Mouse (Mus musculus) urinary bladder, postnatal 36 days (tissue): ENCODE data around the gene Mvd.

Experiments used
- DNase-seq, 2 experiments: peaks; one replicate each; pipeline ENCODE4 v3.0.0; 2022; ENCODE audit warnings: low spot score in 2 of 2, mixed read lengths in 1 of 2

The Mvd gene

DNA sequence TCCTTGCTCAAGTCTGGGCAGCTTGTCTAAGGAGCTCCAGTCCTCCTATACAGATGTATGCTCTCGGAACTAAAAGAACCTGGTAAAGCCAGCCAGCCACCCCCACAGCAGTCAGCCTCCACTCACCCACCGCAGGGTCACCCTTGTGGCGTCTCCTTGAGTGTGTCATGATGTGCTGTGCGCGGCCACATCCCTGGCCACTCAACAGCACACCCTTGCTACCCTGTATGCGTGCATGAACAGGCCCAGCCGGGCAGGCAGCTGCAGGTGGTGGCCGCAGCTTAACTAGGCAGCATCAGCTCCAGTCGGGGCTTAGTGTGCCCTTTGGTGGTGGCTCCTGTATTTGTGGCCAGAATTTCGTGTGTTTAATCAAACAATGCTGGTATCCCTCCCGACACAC lies 13.9 kb upstream of the Mvd start:
- DNase-seq: peak; percentile 48 to 63

DNA sequence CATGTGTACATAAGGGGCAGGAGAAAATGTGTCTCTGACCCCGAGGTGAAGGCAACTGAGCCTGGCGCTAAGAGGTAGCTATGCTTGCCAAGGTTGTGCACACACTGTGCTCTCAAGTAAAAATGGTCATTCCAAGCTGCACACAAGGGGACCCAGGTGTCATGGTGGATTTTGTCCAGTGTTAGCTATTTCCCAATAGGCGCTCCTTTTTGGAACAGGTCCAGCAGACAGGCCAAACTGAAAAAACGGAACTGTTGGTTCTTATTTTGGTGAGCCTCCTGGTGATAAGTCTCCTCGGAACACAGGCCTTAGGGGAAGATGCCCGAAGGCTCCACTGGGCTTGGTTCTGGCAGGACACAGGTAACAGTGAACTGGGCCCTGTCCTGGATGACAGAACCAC lies 11.2 kb upstream of the Mvd start:
- no peak for DNase-seq

DNA sequence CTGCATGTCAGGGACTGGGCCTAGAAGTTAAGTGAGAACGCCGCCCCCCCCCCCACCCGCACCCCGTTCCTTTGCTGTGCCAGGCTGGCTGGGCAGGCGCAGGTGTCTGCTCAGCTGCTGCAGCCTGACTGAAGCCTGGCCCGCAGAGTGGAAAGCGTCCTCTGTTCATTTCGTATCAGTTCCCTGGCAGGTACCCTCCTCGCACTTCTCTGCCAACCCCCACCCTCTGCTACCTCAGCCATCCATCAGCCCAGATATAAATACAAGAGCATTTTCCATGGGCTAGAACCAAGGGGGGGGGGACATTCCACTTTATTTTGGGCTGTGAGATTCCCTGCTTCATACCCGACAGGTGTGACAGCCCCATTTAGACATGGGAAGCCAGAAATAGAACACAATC lies 8.9 kb upstream of the Mvd start:
- DNase-seq: no peak

- DNase-seq: no peak
Observed at GRCm38 (mm10) chr8:122451161-122451703, 8.0 kb upstream of the Mvd start.

DNA sequence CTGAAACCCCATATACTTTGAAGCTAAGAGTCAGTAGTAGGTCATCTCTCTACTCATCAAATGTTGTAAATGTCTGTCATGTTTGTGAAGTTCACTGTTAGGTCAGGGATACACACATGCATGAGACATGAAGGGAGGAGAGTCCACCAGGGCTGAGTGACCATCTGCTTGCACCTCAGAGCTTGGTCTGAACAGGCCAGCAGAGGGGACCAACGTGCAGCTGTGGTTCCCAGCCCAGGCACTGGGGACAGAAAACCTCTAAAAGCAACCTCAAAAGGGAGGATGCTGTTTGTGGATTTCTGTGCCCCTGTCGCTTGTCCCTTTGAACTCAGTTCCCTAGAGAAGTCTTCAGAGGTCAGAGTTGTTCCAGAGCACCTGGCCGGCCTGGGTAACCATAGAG lies 2.0 kb upstream of the Mvd start:
- no peak for DNase-seq

DNA sequence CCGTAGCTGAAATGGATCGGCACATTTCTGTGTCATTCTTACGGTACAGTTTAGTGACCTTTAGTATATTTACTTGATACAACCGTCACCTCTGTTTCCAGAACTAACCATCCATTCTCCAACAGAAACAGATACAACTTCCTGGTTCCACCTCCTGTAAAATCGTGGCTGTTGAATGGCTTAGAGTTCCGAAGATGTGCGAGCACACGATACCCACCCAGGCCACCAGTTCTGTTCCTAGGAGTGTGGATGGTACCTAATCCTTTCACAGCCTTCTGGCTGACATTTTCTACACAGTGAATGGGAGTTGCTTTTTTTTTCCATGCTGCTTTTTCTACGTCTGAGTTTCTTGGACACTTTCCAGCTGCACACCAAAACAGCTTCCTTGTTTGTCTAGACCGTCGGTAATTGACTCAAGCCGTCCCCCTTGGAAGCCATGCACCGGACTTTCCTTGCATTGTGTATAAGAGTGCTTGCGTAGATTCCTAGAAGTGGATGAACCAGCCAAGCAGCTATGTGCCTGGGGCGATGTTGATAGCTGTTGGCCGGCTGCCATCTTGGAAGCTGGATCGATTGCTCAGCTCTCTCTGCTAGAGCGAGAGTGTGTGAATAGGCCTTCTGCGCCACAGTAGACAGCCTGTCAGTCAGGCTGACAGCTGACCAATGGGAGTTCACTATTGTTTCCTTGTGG lies 981 bp upstream of the Mvd start:
- DNase-seq: peak; percentile 76 to 92

DNA sequence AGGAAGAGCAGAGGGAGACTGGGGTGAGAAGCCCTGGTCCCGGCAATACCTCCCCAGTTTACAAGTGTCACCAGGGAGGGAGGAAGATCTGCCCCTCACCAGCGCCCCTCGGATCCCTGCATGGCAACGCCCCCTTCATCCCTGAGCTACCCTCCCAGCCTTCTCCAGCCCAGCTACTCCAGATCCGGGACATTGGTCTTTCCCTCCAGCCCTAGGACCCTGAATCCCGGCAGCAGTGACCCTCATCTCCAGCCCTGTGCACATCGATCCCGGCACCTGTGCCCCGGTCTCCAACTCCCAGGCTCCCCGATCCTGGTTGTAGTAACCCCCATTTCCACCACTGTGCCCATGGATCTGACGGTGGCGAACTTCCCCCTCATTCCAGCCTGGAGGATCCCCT lies 441 bp downstream of the Mvd start:
- DNase-seq: no peak

GRCm38 (mm10) chr8:122442356-122442755 lies 866 bp downstream of the Mvd start:
- no peak for DNase-seq

DNA sequence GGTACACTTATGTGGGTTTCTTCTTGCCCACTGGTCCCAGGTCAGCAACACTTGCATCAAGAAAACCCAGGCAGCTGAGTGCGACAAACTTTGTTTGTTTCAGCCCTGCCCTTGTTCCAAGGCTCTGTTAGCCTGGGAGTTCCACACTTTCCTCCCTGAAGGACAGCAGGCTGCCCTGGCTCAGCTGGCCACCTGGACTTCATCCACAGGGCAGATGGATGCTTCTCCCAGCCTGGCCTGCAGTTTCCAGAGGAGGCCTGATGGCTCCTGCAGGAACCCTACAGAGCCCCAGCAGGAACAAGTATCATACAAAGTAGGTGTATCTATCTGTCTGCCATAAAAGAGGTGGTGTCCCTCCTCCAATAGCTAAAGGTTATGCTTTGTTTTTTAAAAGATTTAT lies 1.9 kb downstream of the Mvd start:
- no peak for DNase-seq

DNA sequence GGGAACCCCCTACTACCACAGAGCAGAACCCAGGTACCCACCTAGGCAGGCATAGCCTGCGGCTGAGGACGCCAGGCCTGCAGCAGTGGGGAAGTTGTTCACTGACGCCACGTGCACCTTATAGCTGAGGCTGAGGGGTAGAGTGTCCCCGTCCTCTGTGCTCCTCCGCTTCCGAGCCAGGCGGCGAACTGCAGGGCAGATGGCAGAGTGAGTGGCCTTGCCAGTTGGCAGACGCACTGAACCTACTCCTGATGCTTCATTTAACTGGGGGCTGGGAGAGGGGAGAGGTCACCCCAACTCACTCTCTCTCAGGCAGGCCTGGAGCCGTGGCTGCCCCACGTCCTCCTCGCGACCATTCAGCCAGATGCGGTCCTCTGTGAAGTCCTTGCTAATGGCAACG lies 3.9 kb downstream of the Mvd start:
- no peak for DNase-seq

GRCm38 (mm10) chr8:122437708-122438331 lies 5.4 kb downstream of the Mvd start:
- no peak for DNase-seq

DNA sequence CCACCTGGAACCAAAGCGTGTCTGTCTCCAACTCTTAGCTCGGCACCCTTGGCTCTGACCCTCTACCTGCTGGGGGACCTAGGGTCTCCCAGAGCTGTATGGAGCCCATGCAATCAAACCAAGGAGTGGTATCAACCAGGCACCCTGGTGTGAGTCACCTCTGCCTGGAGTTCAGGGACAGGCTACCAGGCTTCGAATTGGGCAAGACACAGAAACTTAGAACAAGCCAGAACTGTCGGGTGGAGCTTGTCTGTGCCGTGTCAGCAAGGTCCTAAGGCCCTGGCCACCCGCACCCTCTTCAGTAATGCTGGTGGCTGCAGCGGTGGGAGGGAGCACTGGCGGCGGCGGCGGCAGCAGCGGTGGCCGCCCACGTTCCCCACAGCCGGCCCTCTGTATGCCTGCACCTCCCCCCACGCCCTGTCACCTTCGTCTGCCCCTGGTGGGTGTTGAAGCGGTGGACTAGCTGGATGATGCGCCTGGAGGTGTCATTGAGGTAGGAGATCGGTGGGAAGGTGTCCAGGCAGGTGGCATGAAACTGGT lies 6.6 kb downstream of the Mvd start:
- DNase-seq: no peak

DNA sequence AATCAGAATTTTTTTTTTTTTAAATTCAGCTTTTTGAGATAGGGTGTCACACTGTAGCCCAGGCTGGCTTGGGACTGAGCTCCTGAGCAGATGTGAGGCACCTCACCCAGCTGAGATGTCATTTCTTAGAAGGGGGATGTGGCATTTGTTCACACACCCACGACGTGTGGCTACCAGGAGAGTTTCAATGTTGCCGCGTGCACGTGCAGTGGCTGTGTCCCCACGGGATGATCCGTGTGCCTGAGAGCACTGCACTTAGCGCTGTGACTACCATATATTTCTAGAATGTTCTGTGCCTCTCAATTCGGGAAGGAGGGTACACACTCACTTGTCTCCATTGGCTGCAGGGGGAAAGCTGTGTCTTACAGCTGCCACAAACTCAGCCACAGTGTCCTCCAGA lies 7.1 kb downstream of the Mvd start:
- no peak for DNase-seq

GRCm38 (mm10) chr8:122435375-122435774 lies 7.8 kb downstream of the Mvd start:
- no peak for DNase-seq

- no peak for DNase-seq
Observed at GRCm38 (mm10) chr8:122433269-122433905, 9.8 kb downstream of the Mvd start.

DNA sequence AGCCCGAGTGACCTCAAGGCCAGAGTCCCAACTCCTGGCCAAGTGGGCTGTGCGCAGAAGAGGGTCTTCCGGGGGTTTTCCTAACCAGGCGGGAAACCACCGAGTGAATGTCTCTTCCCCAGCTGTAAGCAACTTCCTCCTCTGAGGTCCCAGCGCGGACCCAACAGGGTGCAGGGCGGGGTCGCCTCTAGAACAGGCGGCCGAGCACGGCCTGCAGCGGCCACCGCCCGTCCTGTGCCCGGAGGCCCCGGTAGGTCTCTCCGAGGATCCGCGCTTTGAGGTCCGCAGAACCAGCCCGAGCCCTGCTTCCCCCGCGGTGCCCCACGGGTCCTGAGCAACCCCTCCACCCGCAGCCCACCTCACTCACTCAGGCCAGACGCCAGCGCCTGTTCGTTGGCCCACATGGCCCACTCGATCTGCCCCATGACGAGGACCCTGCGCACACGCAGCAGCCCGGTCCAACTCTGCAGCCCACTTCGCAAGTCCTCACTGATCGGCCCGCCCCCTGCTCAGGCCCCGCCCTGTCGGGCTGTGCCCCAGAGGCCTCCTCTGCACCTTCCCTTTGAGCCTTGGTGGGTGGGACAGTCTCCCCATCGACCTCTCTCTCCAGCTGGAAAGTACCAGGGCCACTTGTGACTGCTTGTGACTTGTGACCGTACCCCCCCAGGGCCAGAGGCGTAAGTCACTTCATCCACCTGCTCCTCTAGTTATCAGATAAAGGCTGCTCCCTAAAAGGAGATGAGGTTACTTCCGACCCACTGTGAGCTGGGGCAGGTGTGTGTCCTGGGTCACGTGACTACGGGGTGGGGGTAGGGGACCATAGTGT lies 10.6 kb downstream of the Mvd start, which contains the start of gene Cyba:
Cyba (minus strand) TSS at position 488 of the 826 bp plus-strand sequence.
- peak; percentile 56 to 75 for DNase-seq

DNA sequence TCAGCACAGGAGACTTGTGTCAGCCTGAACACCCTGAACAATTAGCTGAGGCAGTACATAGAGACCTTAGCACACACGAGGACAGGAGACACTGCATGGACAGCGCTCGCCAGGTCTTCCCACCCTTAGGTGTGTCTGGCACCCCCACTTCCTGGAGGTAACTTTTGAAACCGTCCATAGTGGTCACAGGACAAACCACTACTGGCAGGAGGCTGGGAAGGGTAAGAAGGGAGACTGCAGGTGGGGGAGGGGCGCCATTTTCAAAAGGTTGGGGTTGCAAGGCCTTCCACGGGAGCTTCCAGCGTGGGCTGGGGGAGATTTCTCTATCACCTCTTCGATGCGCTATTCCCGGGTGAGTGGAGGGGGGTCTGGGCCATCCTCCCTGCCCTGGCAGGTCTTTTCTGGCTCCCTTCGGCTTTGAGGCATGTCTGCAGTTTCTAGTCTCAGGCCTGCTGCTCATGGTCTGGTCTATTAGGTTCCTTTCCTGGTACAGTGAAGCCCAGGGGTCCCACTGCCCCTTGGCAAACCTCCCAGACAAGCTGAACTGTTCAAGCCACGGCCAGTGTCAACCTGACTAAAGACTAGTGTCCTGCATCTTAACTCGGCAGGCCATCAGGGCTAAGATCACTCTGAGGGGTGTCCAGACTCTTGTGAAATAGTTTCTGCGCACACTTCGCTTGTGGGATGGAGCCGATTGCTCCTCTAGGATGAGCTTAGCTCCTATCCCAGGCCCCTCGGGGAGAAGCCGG lies 11.4 kb downstream of the Mvd start:
- peak in 1 of 2 experiments; percentile 33 for DNase-seq

DNA sequence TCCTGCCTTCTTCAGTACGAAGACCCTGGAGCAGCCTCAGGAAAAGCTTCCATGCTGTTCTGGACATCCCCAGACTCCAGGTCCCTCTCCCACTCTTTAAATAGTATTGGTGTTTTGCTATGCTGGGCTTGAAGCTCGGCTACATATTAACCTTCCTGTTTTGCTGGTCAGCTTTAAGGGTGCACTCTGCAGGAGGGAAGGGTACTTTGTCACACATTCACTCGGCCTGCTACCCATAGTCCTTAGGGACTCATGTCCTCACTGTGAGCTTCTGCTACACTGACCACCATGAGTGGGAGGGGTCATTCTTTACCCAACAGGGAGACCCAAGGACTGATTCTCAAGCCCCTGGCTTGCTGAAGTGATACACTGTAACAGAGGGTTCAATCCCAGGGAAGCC lies 12.6 kb downstream of the Mvd start:
- DNase-seq: no peak

GRCm38 (mm10) chr8:122430058-122430636 lies 13.1 kb downstream of the Mvd start:
- no peak for DNase-seq

DNA sequence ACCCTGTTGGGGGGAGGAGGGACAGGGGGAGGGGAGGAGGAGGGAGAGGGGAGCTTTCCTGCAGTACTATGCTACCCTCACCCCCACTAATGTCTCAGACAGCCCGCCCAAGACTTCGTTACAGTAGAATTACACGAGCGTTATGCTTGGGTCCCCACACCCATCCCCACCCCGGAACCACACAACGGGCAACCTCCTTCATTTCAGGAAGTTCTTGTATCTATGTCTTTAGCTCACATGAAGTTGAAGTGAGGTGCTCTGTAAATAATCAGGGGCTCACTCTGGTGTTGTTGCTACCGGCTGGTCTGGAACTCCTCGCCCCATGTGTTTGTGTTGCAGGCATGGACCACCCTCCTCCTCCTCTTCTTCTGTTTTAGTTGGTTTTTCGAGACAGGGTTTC lies 15.1 kb downstream of the Mvd start:
- no peak for DNase-seq

- DNase-seq: no peak
Observed at GRCm38 (mm10) chr8:122427607-122428006, 15.6 kb downstream of the Mvd start.
